Mouse (Mus musculus): ENCODE measurements around the gene Olfr765.
"Not testable (repeated sequence)": the region's sequence is repeated elsewhere in the genome, so short reads cannot be mapped to it uniquely, and the experiment has no call there.

The Olfr765 gene

DNA sequence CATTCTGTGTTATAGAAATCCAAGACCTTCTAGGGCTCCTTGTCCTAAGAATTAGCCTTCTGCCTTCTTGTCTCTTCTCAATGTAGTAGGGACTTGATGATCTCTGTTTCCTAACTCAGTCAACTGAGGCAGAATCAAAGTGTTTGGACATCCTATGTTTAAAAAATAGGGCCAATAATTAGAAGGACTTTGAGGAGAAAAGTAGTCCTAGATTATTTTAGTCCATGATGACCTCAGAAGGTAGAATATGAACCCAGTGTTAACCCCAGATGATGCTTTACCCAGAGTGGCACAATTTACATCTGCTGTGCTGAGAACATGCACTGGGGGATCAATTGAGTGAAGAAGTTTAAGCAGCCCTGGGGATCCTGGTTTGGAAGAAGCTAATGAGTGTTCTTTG lies at the start of gene Olfr765:
Olfr765 (minus strand) TSS at position 101 of the 400 bp plus-strand sequence.
- not testable (repeated sequence) for DNase-seq (ENCODE audit: low spot score in 2 of 2)

DNA sequence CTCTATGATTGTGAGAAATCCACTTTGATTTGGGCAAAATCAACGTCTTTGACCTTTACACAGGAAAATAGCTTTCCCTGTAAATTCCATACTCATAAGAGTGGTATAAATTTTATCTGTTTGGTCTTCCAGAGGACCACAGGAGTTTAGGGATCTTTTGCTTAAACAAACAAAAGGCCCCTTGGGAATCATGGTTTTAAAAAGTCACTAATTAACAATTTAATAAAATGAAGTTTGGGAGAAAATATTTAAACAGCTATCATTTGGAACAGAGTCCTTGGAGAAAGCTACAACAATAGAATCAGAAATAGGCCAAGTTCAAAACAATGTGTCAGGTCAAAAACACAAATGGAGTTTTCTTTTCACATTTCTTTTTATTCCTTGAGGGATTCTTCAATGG lies 49.5 kb upstream of the Olfr765 start, which contains the start of gene Olfr768:
Olfr768 (minus strand) TSS at position 101 of the 400 bp plus-strand sequence.
- DNase-seq (ENCODE audit: low spot score in 2 of 2): no peak

DNA sequence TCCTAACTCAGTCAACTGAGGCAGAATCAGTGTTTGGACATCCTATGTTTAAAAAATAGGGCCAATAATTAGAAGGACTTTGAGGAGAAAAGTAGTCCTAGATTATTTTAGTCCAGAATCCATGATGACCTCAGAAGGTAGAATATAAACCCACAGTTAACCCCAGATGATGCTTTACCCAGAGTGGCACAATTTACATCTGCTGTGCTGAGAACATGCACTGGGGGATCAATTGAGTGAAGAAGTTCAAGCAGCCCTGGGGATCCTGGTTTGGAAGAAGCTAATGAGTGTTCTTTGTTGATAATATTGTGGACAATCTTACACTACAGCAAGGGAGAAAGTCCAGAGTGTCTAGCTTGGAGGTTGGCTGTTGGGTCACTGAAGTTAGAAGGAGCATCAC lies 33.0 kb upstream of the Olfr765 start, which contains the start of gene Olfr767:
Olfr767 (minus strand) TSS at position 101 of the 400 bp plus-strand sequence.
- DNase-seq (ENCODE audit: low spot score in 2 of 2): not testable (repeated sequence)

DNA sequence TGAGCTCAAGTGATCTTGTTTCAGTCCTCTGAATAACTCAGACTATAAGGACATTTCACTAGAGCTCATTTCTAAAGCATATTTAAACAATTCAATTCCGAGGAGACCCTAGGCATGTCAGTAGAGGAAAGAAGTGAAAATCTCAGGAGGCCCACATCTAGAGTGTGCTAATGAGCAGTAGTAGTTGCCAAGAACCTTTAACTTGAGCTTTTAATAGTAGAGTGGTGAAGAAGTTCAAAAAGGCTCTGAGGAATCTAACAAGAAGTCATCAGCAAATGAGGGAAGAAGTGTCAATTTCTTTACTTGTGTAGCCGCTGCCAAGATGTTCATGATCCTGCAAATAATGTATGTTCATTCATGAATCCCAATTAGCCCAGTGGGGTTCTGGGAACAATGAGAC lies 19.1 kb upstream of the Olfr765 start, which contains the start of gene Olfr766-ps1:
Olfr766-ps1 (minus strand) TSS at position 101 of the 400 bp plus-strand sequence.
- no peak for DNase-seq (ENCODE audit: low spot score in 2 of 2)

DNA sequence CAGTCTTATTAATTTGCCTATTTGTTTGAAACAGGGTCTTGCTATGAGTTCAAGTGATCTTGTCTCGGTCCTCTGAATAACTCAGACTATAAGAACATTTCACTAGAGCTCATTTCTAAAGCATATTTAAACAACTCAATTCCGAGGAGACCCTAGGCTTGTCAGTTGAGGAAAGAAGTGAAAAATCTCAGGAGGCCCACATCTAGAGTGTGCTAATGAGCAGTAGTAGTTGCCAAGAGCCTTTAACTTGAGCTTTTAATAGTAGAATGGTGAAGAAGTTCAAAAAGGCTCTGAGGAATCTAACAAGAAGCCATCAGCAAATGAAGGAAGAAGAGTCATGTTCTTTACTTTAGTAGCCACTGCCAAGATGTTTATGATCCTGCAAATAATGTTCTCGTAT lies 10.0 kb downstream of the Olfr765 start, which contains the start of gene Olfr764-ps1:
Olfr764-ps1 (minus strand) TSS at position 101 of the 400 bp plus-strand sequence.
- DNase-seq (ENCODE audit: low spot score in 2 of 2): no peak

DNA sequence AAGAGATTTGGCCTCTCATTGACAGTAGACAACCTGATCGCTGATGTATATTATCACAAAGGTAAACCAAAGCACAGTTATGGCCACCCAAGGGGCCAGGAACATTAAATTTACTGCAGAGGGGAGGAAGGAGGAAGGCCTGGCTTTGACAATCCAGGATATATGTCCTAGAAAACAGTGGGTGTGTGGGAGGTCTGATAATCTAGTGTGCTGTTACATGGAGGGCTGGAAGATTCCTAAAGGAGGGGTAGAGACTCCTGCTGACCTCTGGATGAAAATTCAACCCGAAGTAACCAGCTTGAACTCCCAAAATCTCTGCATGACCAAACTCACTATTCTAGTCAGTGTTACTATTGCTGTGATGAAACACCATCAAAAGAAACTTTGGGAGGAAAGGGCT lies 21.5 kb downstream of the Olfr765 start:
- no peak for DNase-seq (ENCODE audit: low spot score in 2 of 2)

DNA sequence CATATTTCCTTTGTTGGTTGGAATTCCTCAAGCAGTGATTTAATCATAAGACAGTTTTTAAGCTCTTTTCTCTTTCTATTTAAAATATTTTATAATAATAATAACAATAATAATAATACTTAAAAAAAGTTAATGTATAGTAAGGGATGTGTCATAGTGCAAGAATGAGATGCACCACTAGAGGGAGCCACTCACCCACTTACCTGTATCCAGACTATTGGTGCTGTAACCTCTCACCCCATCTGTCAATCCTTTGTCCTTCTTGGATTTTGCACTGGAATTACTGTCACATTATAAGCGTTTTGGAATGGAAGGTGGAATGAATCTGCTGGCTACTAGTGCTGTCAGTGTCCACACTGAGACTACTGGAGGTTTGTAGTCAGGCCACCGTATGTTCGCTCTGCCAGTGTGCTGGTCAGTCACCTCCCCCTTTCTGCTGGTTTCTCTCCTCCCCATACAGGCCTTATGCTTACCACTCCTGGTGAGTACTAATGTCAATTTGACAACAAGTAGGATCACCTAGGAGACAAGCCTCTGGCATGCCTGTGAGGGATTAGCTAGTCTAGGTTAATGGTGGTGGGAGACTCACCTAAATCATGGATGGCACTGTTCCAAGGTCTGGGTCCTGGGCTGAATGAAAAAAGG lies 23.7 kb downstream of the Olfr765 start:
- peak; percentile 36 to 47 for DNase-seq (ENCODE audit: low spot score in 2 of 2)

DNA sequence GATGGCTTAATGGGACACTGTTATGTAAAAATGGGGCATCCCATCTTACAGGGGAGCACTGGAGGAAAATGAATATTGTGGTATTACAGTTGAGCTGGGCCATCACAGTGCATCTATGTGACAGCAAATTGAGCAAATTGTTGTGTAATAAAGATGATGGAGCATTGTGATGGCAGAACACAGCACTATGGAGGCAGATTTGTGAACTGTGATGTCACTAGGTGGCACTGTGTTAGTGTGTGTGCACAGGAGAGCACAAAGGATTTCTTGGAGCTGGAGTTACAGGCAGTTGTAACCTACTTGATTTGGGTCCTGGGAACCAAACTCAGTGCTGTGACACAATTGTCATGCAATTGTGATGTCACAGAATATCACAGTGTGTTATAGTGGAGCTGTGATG lies 26.5 kb downstream of the Olfr765 start:
- DNase-seq (ENCODE audit: low spot score in 2 of 2): no peak

DNA sequence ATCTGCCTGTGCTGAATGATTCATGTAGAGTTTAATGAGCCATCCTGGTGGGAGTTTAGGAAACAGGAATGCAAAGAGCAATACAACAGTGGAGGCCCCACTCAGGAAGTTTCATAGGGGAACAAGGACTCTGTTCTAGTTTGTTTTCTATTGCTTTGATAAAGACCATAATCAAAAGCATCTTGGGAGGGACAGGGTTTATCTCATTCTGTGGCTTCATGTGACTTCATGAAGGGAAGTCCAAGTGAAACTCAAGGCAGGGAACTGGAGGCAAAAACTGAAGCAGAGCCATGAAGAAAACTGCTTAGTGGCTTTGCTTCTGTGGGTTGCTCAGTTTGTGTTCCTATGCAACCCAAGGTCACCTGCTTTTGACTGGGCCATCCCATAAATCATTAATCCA lies 35.3 kb downstream of the Olfr765 start:
- no peak for DNase-seq (ENCODE audit: low spot score in 2 of 2)

DNA sequence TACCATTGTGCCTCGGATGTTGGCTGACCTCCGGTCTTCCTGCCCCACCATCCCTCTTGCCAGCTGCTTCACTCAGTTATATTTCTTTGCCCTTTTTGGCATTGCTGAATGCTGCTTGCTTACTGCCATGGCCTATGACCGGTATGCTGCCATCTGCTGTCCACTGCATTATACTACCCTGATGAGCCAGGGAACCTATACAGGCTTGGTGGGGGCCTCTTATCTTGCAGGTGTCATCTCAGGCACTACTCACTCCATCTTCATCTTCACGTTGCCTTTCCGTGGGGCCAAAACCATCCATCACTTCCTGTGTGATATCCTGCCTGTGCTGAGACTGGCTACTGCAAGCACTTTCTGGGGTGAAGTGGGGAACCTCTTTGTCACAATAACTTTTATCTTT lies 38.3 kb downstream of the Olfr765 start:
- not testable (repeated sequence) for DNase-seq (ENCODE audit: low spot score in 2 of 2)

DNA sequence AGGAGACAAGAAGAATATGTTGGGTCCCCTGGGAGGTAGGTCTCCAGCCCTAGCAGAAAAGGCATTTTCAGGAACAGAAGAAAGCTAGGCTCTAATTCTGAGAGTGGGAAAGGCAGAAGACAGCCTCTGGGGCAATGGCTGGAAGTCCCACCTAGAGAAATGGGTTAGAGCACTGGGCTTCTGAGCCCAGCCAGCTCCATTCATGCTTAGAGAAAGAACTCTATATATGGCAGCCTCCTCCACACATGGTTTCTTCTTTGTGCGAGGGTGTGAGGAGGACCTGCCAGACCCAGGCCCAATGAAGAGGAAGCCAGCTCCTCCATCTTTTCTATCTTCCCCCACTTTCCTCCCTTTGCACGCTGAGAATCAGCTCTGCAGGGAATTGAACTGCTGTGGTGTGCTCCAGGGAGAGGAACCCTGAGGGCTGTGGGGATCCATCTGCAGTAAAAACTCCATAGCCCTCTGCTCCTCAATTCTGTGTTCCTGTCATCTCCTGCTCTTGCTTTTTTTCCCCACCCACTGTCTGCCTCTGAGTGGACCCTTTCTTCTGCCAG lies 39.4 kb downstream of the Olfr765 start, which contains the start of gene Olfr763:
Olfr763 (plus strand) TSS at position 504 of the 554 bp plus-strand sequence.
- no peak for DNase-seq (ENCODE audit: low spot score in 2 of 2)

DNA sequence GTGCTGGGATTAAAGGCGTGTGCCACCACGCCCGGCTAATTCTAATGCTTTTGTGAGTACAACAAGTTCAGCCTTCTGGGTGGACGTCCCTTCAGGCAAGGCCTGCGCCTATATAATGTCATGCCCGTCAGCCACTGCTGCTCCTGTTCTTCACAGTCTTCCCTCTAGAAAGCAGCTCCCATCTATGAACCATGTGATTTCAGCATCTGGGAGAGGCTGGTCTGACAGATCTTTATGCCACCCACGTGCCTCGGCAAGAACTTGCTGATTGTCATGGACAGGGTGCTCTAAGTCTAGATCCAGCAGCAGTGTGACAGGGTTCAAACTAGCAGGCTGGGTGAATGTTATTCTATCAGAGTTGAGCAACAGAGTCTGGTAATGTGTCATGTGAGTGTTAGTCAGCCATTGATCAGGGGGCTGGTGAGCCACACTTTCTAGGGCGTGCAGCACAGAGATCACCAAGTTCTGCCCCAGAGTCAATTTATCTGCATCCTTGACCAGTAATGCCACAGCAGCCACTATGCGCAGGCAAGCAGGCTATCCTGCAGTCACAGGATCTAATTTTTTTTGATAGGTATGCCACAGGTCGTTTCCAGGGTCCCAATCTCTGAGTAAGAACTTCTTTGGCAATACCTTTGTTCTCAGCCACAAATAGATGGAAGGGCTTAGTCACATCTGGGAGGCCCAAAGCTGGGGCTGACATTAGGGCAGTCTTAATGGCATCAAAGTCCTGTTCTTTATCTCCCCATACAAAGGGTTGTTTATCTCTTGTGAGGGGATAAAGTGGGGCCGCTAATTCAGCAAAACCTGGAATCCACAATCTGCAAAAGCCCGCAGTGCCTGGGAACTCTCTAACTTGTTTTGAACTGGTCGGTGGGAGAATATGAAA lies 45.5 kb downstream of the Olfr765 start:
- no peak for DNase-seq (ENCODE audit: low spot score in 2 of 2)

DNA sequence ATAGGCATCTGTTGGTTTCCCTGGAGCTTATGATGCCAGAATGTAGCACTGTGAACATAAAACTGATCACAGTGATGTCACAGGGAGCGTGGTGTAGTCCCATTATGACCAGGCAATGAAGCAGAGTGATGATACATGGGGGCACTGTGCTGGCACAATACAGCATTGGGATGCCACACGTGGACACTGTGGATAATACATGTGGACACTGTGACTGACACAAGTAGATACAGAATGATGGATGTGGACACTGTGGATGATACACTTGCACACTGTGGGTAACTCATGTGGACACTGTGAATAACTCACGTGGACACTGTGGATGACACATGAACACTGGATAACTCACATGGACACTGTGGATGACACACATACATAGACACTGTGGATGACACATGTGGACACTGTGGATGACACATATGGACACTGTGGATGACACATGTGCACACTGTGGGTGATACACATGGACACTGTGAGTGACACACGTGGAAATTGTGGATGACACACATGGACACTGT lies 53.2 kb downstream of the Olfr765 start:
- DNase-seq (ENCODE audit: low spot score in 2 of 2): no peak

DNA sequence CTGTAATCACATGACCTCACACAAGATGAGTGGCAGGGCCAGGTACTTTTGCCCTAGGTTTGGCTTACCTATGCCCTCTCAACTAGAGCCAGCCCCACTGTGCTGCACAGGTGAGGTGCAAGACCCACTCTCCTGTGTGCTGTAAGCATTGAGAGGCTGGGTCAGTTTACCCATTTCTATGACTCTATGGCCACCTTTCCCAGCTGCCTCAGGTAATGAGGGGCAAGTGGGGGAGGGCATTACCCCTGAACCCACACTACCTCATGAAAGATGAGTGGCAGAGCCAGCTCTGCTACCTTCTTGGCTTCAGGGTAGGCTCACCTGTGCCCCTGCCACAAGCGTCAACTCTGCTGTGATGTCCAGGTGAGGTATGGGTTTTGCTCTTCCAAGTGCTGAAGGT lies 54.0 kb downstream of the Olfr765 start:
- no peak for DNase-seq (ENCODE audit: low spot score in 2 of 2)

Data from frontal cortex, postnatal 36 days (tissue).